ENCODE assay signal across 12 mouse cellular contexts in genomic region chr17:12037065-12037464, GRCm38 (mm10).
DNase-seq lines count a peak whose midpoint lies in the region; ATAC-seq lines count a peak whose summit lies in the region.
"Had no signal": no experiment of that assay in that cellular context is flagged by ENCODE, and none has a peak within 500 bp of the region (broad histone marks: within the 10 kb centered on the region; RNA-seq: fewer than 3 reads in every experiment).

No protein-coding gene starts in this region.

- H3K27me3 ChIP-seq in liver, embryonic 13.5 days = no peaks in the 10 kb centered on the region
- H3K27me3 ChIP-seq in hindbrain, embryonic 10.5 days (ENCODE audit: insufficient read depth, poor library complexity, severe bottlenecking) = no peaks in the 10 kb centered on the region

- peak; percentile 85 for ATAC-seq in erythroblast, adult 5-6 weeks (replicated peaks; ENCODE audit: low FRiP score, poor library complexity, severe bottlenecking)
- ATAC-seq in liver, embryonic 13.5 days (ENCODE audit: low read depth) = peak; percentile 90
- ATAC-seq in inflammation-experienced regulatory T-cells, adult 6 months = no peak
- ATAC-seq: forebrain, embryonic 14.5 days had no signal

- no peaks in the 10 kb centered on the region for H3K36me3 ChIP-seq in liver, embryonic 13.5 days
- H3K36me3 ChIP-seq in hindbrain, embryonic 10.5 days = no peaks in the 10 kb centered on the region
- H3K36me3 ChIP-seq: embryonic facial prominence, embryonic 12.5 days had no signal

- H3K4me1 ChIP-seq in liver, embryonic 13.5 days (replicated peaks) = peaks cover 56% of the 10 kb centered on the region
- H3K4me1 ChIP-seq in hindbrain, embryonic 10.5 days (replicated peaks) = peaks cover 8% of the 10 kb centered on the region; the same call in 1 of the 2 replicates
- H3K4me1 ChIP-seq: embryonic facial prominence, embryonic 12.5 days had no signal

- H3K27ac ChIP-seq in liver, embryonic 13.5 days = peak overlapping the region; percentile 95
- no peak overlapping the region for H3K27ac ChIP-seq in hindbrain, embryonic 10.5 days
- H3K27ac ChIP-seq: embryonic facial prominence, embryonic 12.5 days had no signal

- H3K4me3 ChIP-seq in liver, embryonic 13.5 days (replicated peaks) = peak overlapping the region; percentile 48
- no peak overlapping the region for H3K4me3 ChIP-seq in hindbrain, embryonic 10.5 days
- H3K4me3 ChIP-seq: embryonic facial prominence, embryonic 12.5 days had no signal

- H3K4me2 ChIP-seq in liver, embryonic 13.5 days = peak overlapping the region; percentile 75
- H3K4me2 ChIP-seq: embryonic facial prominence, embryonic 12.5 days had no signal

- WGBS in liver, embryonic 13.5 days (ENCODE audit: insufficient replicate concordance) = 20% methylated on average over 5 of the region's 5 CpGs
- WGBS in hindbrain, embryonic 10.5 days = 91% methylated on average over 5 of the region's 5 CpGs

- peak; percentile 31 to 53 for DNase-seq in spleen, postnatal 10 days (ENCODE audit: low spot score in 2 of 2)
- no peak for DNase-seq in spleen, postnatal 14 days (ENCODE audit: low spot score in 2 of 2)
- peak; percentile 78 for DNase-seq in liver, embryonic 13.5 days
- DNase-seq in adipocyte (ENCODE audit: low spot score) = no peak
- no peak for DNase-seq in hindbrain, embryonic 10.5 days (ENCODE audit: low spot score)
- DNase-seq: gastrocnemius, postnatal 10 days; kidney, adult 11 months; right cerebral cortex, postnatal 25 days had no signal

- no peaks in the 10 kb centered on the region for H3K9me3 ChIP-seq in liver, embryonic 13.5 days (replicated peaks)
- no peaks in the 10 kb centered on the region for H3K9me3 ChIP-seq in hindbrain, embryonic 10.5 days
- H3K9me3 ChIP-seq: embryonic facial prominence, embryonic 12.5 days had no signal

- peak overlapping the region; percentile 76 for H3K9ac ChIP-seq in liver, embryonic 13.5 days
- H3K9ac ChIP-seq: embryonic facial prominence, embryonic 12.5 days had no signal

Comparison
In these comparisons a context has a peak if more than half of its experiments do, and no peak if none do; other contexts are left out.
1. DNase-seq: peak in spleen, postnatal 10 days (2 of 2) and liver, embryonic 13.5 days (single experiment); none in spleen, postnatal 14 days (0 of 2), adipocyte (single experiment) and hindbrain, embryonic 10.5 days (single experiment).